Mouse (Mus musculus) neutrophil, adult 5-6 weeks (primary cell): ENCODE results near the gene Hdac4. TPM values are rescaled to one million over a fixed set of nuclear protein-coding genes. Genes with fewer than 3 reads are reported as not detected.
A peak's percentile ranks its signal among the peaks of the same experiment; 100 is the strongest.

Experiments used
- ATAC-seq: fragments of 151-379, 151-347 bp; 2 replicates; pipeline ENCODE4 v1.8.0; 2017; ENCODE audit warnings: mild to moderate bottlenecking, moderate TSS enrichment; ENCODE audit not compliant: insufficient number of reproducible peaks, poor library complexity, low FRiP score, severe bottlenecking; ENCODE audit errors: extremely low read depth
- total RNA-seq: library from RNA; stranded (forward); fragments of 200-1000 nt; gene quantifications from 2 replicates; pipeline ENCODE4 v1.2.3, GENCODE M21; 2017

The Hdac4 gene
- total RNA-seq, 1 experiment from 2014 or later = 55.2 TPM

DNA sequence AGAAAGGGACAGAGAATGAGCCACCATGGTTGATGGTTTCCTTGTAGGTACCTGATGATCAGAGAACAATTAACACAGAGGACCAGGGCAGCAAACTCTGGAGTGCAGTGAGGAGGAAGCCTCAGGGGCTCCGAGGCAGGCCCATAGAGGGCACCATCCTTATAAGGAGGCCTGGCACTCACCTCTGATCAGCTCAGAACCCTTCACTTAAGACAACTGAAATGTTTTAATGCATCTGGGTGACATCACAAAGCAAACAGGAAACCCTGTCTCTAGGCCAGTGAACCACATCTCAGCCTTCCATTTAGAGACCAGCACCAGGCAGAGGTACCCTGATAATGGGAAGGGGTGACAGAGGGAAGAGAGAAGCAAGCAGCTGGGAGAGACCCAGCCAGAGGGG is 188.8 kb downstream of the Hdac4 start:
- no peak for ATAC-seq

DNA sequence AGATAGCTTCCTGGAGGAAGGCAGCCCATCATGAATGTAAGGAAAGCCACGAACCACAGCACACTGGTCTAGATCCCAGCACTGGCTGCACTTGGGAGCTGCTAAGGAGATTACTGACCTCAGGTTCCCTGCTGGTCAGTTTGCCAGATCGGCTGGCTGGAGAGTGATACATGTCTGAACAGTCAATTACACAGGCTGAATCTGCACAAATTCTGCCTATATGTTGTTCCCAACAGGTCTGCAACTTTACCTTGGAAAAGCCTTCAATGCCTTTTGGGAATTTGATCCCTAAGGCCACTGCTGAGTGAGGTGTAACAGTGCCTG is 189.9 kb downstream of the Hdac4 start:
- no peak for ATAC-seq

- ATAC-seq = no peak
These were observed 190.4 kb downstream of the Hdac4 start for GRCm38 (mm10) chr1:92004906-92005616.

DNA sequence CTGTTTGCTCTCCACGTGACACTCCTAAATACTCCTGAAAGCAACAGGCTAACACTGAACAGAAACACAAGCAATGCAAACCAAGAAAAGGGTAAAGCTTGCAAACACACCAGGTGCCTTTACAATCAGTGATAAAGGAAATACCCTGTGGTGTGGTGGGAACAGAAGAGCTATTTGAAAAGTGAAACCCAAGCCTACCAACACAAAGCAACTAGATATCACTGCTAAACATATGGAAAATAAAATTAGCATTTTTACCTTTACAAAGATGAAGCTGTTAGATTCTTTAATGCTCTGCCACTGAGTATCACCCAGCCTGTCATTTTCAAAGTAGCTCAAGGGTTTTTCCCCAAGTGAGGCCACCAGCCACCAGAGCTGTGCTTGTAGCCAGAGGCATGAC is 191.4 kb downstream of the Hdac4 start:
- no peak for ATAC-seq

DNA sequence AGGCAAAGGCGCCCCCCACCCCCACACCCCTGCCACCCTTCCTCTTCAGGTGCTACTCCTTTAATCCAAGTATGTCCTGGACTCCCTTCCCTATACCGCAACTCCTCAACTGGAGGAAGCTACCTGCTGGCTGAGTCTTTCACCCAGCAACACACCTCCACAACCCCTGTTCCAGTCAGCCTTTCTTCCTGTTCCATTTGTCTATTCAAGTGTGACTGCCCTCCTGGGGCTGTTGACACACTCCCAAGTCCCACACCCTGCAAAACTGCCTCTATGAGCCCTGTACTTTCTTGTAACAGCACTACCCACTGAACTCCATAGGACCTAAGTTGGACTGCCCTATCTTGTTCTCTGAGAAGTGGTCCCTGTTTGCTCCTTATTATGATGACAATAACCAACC is 195.3 kb downstream of the Hdac4 start:
- ATAC-seq = no peak

- no peak for ATAC-seq
These were observed 201.8 kb downstream of the Hdac4 start for GRCm38 (mm10) chr1:91993658-91994165.

- ATAC-seq = no peak
These were observed 202.8 kb downstream of the Hdac4 start for GRCm38 (mm10) chr1:91992652-91993051.

DNA sequence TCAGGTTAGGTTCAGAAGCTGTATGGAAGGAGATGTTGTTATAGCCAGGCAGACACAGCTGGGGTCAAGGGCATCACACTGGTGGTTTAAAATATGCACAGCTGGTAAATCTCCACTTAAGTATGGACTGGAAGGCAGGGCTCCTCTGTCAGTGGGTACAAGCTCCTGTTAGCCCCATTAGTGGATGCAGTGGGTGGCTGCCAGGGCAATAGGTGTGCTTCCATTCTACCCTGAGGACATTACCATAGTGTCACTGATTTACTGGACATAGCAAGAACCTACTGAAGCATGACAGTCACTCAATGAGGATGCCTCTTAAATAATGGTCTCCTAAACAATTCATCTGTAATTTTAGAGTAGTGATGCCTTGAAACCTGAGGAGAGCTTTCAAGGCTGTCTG is 203.9 kb downstream of the Hdac4 start:
- no peak for ATAC-seq

DNA sequence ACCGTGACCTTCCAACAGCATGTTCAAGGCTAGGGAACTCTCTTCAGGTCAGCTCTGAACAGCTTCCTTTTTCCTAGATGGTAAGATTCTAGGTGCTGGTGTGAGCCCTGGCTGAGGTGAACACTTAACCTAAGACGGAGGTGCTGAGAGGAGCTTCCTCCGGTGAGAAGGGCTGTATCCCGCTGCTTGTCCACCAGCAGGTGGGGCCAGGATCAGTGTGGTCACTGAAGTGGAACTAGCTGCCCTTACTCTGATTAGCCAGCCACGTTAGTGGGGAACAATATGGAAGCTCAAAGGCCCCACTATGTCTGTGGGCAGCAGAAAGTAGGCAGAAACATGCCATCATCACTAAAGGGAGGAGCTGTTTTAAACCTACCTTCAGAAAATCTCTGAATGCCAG is 204.6 kb downstream of the Hdac4 start:
- no peak for ATAC-seq

GRCm38 (mm10) chr1:91988866-91989265 is 206.6 kb downstream of the Hdac4 start:
- ATAC-seq = no peak

- ATAC-seq = no peak
These were observed 208.1 kb downstream of the Hdac4 start for GRCm38 (mm10) chr1:91987431-91987830.

- no peak for ATAC-seq
These were observed 209.7 kb downstream of the Hdac4 start for GRCm38 (mm10) chr1:91985783-91986182.

- ATAC-seq = peak; percentile 79
These were observed 211.0 kb downstream of the Hdac4 start for GRCm38 (mm10) chr1:91984507-91984906.

DNA sequence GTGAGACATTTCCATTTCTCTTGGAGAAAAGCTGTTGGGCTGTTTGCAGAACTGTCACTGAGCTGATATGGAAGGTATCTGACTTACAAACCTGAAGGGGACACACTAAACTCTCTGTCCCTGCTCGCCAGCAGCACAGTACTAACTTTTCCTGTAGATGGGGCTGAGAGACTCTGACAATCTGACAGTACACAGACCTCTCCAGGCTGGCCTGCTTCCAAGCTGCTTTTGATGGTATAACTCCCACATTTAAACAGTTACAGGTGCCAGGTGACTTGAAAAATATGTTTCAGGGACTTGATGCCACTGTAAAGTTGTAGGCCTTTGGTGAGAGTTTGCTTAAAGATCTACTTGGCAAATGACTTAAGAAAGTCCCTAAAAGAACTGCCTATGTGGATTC is 214.1 kb downstream of the Hdac4 start:
- no peak for ATAC-seq

GRCm38 (mm10) chr1:91978443-91978842 is 217.1 kb downstream of the Hdac4 start:
- ATAC-seq = no peak

GRCm38 (mm10) chr1:91968710-91969379 is 226.7 kb downstream of the Hdac4 start:
- ATAC-seq = no peak

GRCm38 (mm10) chr1:91967041-91967440 is 228.5 kb downstream of the Hdac4 start:
- no peak for ATAC-seq

DNA sequence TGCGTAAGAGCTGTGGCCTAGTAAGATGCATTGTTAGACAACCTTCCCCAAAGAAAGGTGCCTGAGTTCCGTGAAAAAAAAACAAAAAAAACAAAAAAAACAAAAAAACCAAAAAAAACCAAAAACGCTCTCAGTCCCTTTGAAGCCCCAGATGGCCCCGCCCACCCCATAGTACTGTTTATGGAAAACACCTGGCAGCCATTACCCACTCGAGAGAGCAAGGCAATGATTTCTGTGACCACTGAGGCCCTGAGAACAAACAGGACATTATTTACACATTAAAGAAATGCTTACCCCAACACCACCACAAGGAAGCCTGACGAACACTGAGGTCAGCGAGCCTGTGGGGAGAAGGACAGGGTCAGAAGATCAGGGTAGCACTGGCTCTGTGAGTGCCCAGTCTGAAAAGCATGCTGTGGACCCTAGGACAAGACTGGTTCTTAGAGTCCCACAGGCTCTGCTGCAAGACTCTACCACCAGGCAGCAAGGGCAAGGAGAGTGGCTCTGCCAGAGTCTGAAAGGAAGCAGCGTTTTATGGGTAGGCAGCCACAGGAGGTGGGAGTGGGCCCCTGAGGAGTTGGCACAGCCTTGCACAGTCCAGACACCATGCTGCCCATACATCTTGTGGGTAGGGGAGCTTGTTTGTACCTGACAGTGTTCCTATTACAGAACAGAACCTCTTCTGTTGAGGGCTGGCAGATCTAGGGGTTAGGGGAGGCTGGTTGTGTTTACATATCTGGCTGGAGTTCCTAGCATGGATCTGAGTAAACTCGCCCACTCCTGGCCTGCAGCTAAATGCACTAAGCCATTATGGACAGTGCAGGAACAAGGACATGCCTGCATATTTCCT is 230.8 kb downstream of the Hdac4 start:
- ATAC-seq = no peak

DNA sequence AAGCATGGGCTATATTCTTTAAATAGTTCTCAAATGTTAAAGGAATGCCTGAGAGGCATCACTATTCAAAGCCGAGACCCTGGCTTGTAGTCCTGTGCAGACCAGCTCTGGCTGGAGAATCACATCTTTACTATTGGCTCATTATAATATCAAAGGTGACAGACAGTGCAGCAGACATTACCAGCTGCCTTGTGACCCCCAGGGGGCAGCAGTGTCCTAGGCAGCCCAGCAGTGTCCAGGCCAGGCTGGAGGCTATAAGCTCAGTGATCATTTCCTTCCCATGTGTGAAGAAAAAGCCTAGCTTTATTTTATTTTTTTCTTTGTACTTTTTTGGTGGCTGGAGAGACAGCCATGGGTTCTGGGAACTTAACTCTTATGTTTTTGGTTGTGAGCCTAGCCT is 233.2 kb downstream of the Hdac4 start:
- 0 out of 2 replicates have a peak, but pooled peaks have one; percentile 43 for ATAC-seq

GRCm38 (mm10) chr1:91961231-91961630 is 234.3 kb downstream of the Hdac4 start:
- no peak for ATAC-seq
